Mouse (Mus musculus) thymus, postnatal 0 days (tissue): ENCODE measurements at regions not wholly inside any gene's neighbourhood (a gene's known extent, or its start where the extent isn't known, plus 50 kb on each side); places are given as distances from the start of the nearest gene placed in this dataset.
"Not testable (repeated sequence)": the region's sequence is repeated elsewhere in the genome, so short reads cannot be mapped to it uniquely, and the experiment has no call there.

Experiments used
- DNase-seq: peaks from one replicate; pipeline ENCODE4 v3.0.0-alpha.2; 2015; ENCODE audit warnings: low spot score

- no peak for DNase-seq
These were observed 195.9 kb downstream of the Tcp10c start for GRCm38 (mm10) chr17:13549975-13550895.

- not testable (repeated sequence) for DNase-seq
These were observed 196.5 kb downstream of the Tcp10c start for GRCm38 (mm10) chr17:13550896-13551267.

- peak; percentile 27 for DNase-seq
These were observed 197.5 kb downstream of the Tcp10c start for GRCm38 (mm10) chr17:13551693-13552404.

- DNase-seq = not testable (repeated sequence)
These were observed 198.5 kb downstream of the Tcp10c start for GRCm38 (mm10) chr17:13552840-13553239.

GRCm38 (mm10) chr17:13555311-13556059 is 201.1 kb downstream of the Tcp10c start:
- DNase-seq = not testable (repeated sequence)

- DNase-seq = not testable (repeated sequence)
These were observed 201.8 kb downstream of the Tcp10c start for GRCm38 (mm10) chr17:13556060-13556660.

GRCm38 (mm10) chr17:13558863-13559262 is 201.5 kb upstream of the Afdn start:
- no peak for DNase-seq

GRCm38 (mm10) chr17:13561342-13561741 is 199.0 kb upstream of the Afdn start:
- DNase-seq = no peak

- DNase-seq = no peak
These were observed 197.4 kb upstream of the Afdn start for GRCm38 (mm10) chr17:13562974-13563373.

- no peak for DNase-seq
These were observed 195.5 kb upstream of the Afdn start for GRCm38 (mm10) chr17:13564800-13565199.

GRCm38 (mm10) chr17:13566680-13567079 is 193.7 kb upstream of the Afdn start:
- DNase-seq = no peak

- no peak for DNase-seq
These were observed 193.2 kb upstream of the Afdn start for GRCm38 (mm10) chr17:13567183-13567582.

GRCm38 (mm10) chr17:13570796-13571195 is 189.5 kb upstream of the Afdn start:
- DNase-seq = no peak

- no peak for DNase-seq
These were observed 188.0 kb upstream of the Afdn start for GRCm38 (mm10) chr17:13572204-13572833.

GRCm38 (mm10) chr17:13573036-13573435 is 187.3 kb upstream of the Afdn start:
- peak; percentile 80 for DNase-seq

- DNase-seq = no peak
These were observed 186.2 kb upstream of the Afdn start for GRCm38 (mm10) chr17:13574122-13574521.

- no peak for DNase-seq
These were observed 185.5 kb upstream of the Afdn start for GRCm38 (mm10) chr17:13574682-13575444.

- no peak for DNase-seq
These were observed 182.5 kb upstream of the Afdn start for GRCm38 (mm10) chr17:13577798-13578197.

- DNase-seq = no peak
These were observed 179.0 kb upstream of the Afdn start for GRCm38 (mm10) chr17:13581214-13581920.
